Mouse (Mus musculus) heart, embryonic 14.5 days (tissue): Measurements from ENCODE around the gene Kcnip4. TPM values are rescaled to one million over a fixed set of nuclear protein-coding genes. Genes with fewer than 3 reads are reported as not detected.

ENCODE experiments used
- ATAC-seq: fragments of 200-750 bp; cut with Nextera tagmentation; 2 replicates; pipeline ENCODE4 v1.8.0; 2017; ENCODE audit warnings: low read depth, moderate TSS enrichment; ENCODE audit not compliant: insufficient number of reproducible peaks, insufficient read depth, low FRiP score
- H3K27ac ChIP-seq, 2 experiments: fragments of 200-500 bp in 1 of 2; fragments of 300-500 bp in 1 of 2; sonication (generic) in 1 of 2; replicated peaks in 1 of 2; 2 replicates each; pipeline ENCODE4 v1.5.1; 2012 to 2014; ENCODE audit warnings: low read depth in 2 of 2, low read length in 2 of 2, control low read depth in 1 of 2, mild to moderate bottlenecking in 1 of 2, mixed read lengths in 1 of 2; ENCODE audit not compliant: control insufficient read depth in 1 of 2, insufficient read depth in 1 of 2
- H3K27me3 ChIP-seq: fragments of 300-500 bp; sonication (generic); 2 replicates; pipeline ENCODE4 v1.6.1; 2014; ENCODE audit warnings: mild to moderate bottlenecking, low read length, control low read depth; ENCODE audit not compliant: control insufficient read depth, insufficient read depth
- H3K36me3 ChIP-seq: fragments of 300-500 bp; sonication (generic); 2 replicates; pipeline ENCODE4 v1.6.1; 2014; ENCODE audit warnings: mild to moderate bottlenecking, control low read depth, low read length, mixed read lengths; ENCODE audit not compliant: control insufficient read depth, insufficient read depth
- H3K4me1 ChIP-seq, 2 experiments: fragments of 200-500 bp in 1 of 2; fragments of 300-500 bp in 1 of 2; sonication (generic) in 1 of 2; 2 replicates each; pipeline ENCODE4 v1.6.1; 2012 to 2014; ENCODE audit warnings: low read length in 2 of 2, control low read depth in 1 of 2, mixed read lengths in 1 of 2; ENCODE audit not compliant: control insufficient read depth in 2 of 2, insufficient read depth in 2 of 2
- H3K4me2 ChIP-seq: fragments of 300-500 bp; sonication (generic); 2 replicates; pipeline ENCODE4 v1.6.1; 2014; ENCODE audit warnings: mild to moderate bottlenecking, low read length
- H3K4me3 ChIP-seq, 2 experiments: fragments of 200-500 bp in 1 of 2; fragments of 300-500 bp in 1 of 2; sonication (generic) in 1 of 2; 2 replicates each; pipeline ENCODE4 v1.5.1; 2012 to 2014; ENCODE audit warnings: low read length in 2 of 2, mild to moderate bottlenecking in 2 of 2, control low read depth in 1 of 2, low read depth in 1 of 2, moderate library complexity in 1 of 2; ENCODE audit not compliant: control insufficient read depth in 1 of 2, insufficient read depth in 1 of 2
- H3K9ac ChIP-seq: fragments of 300-500 bp; sonication (generic); 2 replicates; pipeline ENCODE4 v1.6.1; 2014; ENCODE audit warnings: mild to moderate bottlenecking, low read length
- H3K9me3 ChIP-seq: fragments of 300-500 bp; sonication (generic); 2 replicates; pipeline ENCODE4 v1.6.1; 2016; ENCODE audit warnings: low read length, control low read depth; ENCODE audit not compliant: control insufficient read depth
- WGBS: fragments of 180-500 bp; shearing (Covaris S2); extraction: QIAGEN DNeasy Blood & Tissue Kit; methylation state at CpG from one replicate; pipeline ENCODE4 v1.1.7; 2014; 5-methylcytosine and 5-hydroxymethylcytosine counted together
- polyA plus RNA-seq: library from polyadenylated mRNA; unstranded; fragments of >200 nt; fragmentation: Nextera tagmentation; extraction: Ambion mirVana; gene quantifications from 2 replicates; pipeline ENCODE4 v1.2.1, GENCODE M21; 2014

Kcnip4 gene
- polyA plus RNA-seq = 0.55 and 1.2 TPM in 2 replicates

DNA sequence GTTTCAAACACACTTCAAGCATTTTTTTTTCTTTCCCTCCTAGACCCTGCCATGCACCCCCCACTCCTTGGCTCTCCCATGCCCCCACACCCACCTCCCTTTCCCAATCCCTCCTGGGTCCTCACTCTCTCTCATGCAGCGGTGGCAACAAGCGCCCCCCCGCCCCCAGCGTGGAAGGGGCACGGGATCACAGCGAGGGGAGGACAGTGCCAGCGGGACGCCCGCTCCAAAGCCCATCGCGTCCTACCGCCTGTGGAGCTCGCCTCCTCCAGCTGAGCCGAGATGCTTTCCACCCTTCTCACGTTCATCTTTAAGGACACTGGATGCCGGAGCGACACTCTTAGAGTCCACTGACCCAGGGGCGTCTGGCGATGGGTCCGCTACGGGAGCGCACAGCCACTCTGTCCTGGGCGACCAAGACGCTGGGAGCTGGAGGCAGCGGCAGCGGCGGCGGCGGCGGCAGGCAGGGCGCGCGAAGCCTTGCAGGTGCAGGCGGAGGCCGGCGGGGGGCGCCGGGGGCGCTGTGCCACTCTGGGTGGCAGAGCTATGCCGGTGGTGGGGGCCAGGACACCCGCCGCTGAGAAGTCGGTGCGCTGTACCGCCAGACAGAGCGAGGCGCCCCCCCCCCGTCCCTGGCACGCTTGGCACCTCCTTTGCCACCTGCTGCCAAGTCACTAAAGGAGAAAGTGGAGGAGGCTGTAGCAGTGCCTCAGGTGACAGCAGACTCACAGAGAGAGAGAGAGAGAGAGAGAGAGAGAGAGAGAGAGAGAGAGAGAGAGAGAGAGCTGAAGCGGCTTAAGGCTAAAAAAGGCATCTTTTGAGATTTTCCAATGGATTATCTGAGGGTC, at the start of gene Kcnip4:
Gene Kcnip4 (minus strand): TSS at position 514 of the 848 bp plus-strand sequence.
- Histone ChIP-seq H3K4me3 (peak within 1 kb of the TSS; percentile 52 to 54), H3K4me2 (peak within 1 kb of the TSS; percentile 96), H3K36me3 (no peaks in the 10 kb centered on the region), H3K27me3 (peaks cover 23% of the 10 kb centered on the region), H3K9me3 (no peaks in the 10 kb centered on the region), H3K9ac (peak within 1 kb of the TSS; percentile 57), H3K27ac (no peak within 1 kb of the TSS), H3K4me1 (peaks cover 0 to 5% of the 10 kb centered on the region in 2 experiments; a peak in 1 of 4 replicates)
- 1% methylated on average over 50 of the region's 50 CpGs for WGBS
- no peak for ATAC-seq

DNA sequence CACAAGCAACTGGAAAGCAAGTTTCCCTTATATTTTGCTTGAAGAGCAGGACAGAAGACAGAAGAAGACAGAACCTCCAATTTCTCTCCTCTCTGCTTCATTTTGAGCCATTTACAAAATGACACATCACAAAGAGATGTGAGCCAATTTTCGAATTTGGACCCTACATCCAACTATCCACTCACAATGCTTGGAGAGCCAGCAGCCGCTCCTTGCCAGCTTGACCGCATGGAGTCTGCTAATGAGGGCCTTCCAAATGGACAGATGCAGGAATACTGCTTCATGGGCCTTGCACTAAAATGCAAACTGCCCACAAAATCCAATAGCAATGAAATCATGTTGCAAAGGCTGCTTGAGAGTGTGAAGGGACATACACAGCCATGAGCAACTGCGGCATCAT, 47.2 kb upstream of the Kcnip4 start:
- 80% methylated on average over 4 of the region's 4 CpGs for WGBS

DNA sequence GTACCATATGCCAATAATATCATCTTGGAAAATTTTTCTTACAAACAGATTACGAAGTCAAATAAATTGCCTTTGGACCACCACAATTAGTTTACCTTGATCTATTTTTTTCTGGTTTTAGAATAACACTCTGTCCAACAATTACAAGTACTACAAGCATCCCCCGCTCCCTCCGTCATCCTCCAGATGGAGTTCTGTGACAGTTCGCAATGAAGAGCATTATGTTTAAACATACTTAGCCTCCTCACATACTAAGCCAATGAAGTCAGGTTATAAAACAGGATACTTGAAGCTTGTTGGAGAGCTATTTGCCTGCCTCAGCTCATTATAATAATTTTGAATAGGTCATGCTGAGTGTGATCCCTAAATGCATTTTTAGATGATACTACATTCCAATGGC, 39.0 kb upstream of the Kcnip4 start:
- H3K27ac ChIP-seq = no peak overlapping the region
- WGBS = 83% methylated on average over 4 of the region's 4 CpGs
- no peak for ATAC-seq

More for the DNA sequence above, 47.2 kb upstream of the Kcnip4 start:
- Histone ChIP-seq H3K27ac (no peak overlapping the region), H3K9ac (no peak overlapping the region), H3K36me3 (no peaks in the 10 kb centered on the region), H3K27me3 (no peaks in the 10 kb centered on the region), H3K9me3 (0 out of 2 replicates have a peak, but pooled peaks cover 3% of the 10 kb centered on the region), H3K4me1 (no peaks in the 10 kb centered on the region), H3K4me3 (no peak overlapping the region), H3K4me2 (no peak overlapping the region)
- no peak for ATAC-seq

DNA sequence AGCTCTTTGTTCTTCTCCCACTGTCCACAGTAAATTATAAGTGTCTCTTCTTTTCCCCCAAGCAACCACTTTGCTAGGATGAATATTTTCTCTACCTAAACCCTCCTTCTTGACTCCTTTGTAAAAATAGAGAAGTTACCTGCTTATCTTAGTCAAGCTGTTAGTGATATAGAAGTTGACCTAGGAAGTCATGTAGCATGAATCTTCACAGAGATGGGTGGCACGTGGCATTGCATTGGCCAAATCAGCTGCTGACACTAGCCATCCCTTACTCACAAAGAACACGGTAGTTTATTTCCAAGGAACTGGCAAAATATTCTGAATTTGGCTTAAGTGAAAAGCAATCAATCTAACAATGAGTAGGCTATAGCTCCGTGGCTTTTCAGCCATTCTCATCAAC, 32.7 kb upstream of the Kcnip4 start:
- Histone ChIP-seq H3K4me2 (no peak overlapping the region), H3K4me1 (no peaks in the 10 kb centered on the region), H3K9me3 (no peaks in the 10 kb centered on the region), H3K27ac (no peak overlapping the region), H3K27me3 (no peaks in the 10 kb centered on the region), H3K9ac (no peak overlapping the region), H3K4me3 (no peak overlapping the region), H3K36me3 (no peaks in the 10 kb centered on the region)
- no peak for ATAC-seq
- WGBS = 67% methylated on average over 3 of the region's 3 CpGs

More for the DNA sequence above, 39.0 kb upstream of the Kcnip4 start:
- H3K27me3 ChIP-seq = no peaks in the 10 kb centered on the region
- 0 out of 2 replicates have a peak, but pooled peaks cover 3% of the 10 kb centered on the region for H3K9me3 ChIP-seq
- H3K9ac ChIP-seq = no peak overlapping the region
- no peak overlapping the region for H3K4me2 ChIP-seq
- no peak overlapping the region for H3K4me3 ChIP-seq
- no peaks in the 10 kb centered on the region for H3K36me3 ChIP-seq
- no peaks in the 10 kb centered on the region for H3K4me1 ChIP-seq

DNA sequence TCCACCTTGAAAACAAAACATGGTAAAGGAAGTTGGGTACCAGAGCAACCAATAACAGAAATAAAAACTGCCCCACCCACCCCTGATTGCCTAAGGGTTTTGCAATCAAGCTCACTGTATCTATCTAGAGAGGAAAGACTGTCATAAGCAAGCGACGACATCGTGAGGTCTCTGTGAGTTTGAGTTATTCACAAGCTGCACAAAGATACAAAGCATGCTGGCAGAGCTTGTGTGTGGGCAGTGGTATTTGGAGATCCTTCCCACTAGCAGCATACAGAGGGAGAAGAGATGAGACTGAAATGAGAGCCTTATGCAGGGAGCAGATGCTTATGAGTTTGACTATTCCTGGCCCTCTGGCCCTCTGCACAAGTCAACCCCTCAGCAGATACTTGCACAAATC, 23.2 kb upstream of the Kcnip4 start:
- Histone ChIP-seq H3K4me1 (no peaks in the 10 kb centered on the region), H3K27me3 (no peaks in the 10 kb centered on the region), H3K4me2 (no peak overlapping the region), H3K27ac (no peak overlapping the region), H3K9ac (no peak overlapping the region), H3K9me3 (no peaks in the 10 kb centered on the region), H3K4me3 (no peak overlapping the region), H3K36me3 (no peaks in the 10 kb centered on the region)
- no peak for ATAC-seq
- 85% methylated on average over 3 of the region's 3 CpGs for WGBS

DNA sequence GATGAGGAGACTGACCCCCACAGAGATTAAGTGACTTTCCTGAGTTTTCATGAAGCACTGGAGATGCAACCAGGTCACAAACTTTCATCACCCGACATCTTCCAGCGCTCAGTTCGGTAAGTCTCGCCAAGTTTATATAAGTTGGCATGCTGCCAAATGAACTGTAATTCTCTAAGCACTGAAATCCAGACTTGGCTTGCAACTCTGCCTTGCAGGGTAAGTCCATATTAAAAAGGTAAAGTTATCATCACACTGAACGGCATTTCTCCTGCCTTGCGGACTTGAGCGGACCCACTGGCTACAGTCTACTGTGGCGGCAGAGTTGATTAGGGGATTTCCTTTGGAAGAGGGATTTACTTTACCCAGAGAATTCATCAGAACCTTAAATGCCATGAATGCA, 4.7 kb upstream of the Kcnip4 start:
- H3K36me3 ChIP-seq = no peaks in the 10 kb centered on the region
- no peaks in the 10 kb centered on the region for H3K9me3 ChIP-seq
- no peak overlapping the region for H3K4me3 ChIP-seq
- 0 out of 4 replicates have a peak, but pooled peaks cover 0 to under 1% of the 10 kb centered on the region in 2 experiments for H3K4me1 ChIP-seq
- H3K9ac ChIP-seq = no peak overlapping the region
- 53% methylated on average over 8 of the region's 8 CpGs for WGBS
- ATAC-seq = no peak
- H3K4me2 ChIP-seq = no peak overlapping the region
- no peak overlapping the region for H3K27ac ChIP-seq
- peaks cover 3% of the 10 kb centered on the region; the same call in 1 of the 2 replicates for H3K27me3 ChIP-seq

DNA sequence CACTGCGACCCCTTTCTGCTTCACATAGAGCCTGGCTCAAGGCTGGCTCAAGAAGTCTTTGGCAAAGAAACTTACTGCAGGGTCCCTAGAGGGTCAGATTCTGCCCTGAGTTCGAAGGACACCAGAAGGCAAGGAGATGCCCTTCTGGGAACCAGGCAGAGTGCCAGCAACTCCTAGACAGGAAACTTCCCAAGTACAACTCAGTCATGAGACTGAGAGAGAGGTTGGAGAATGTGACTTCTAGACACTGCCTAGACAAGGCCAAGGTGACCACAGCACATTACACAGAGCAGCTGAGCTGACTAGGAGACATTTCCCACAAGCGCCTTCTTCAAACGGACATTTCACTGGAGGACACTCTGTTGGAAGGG, 520 bp upstream of the Kcnip4 start:
- H3K9me3 ChIP-seq = no peaks in the 10 kb centered on the region
- no peak overlapping the region for H3K27ac ChIP-seq
- 53% methylated on average over 4 of the region's 4 CpGs for WGBS
- H3K4me2 ChIP-seq = peak overlapping the region; percentile 96
- H3K4me3 ChIP-seq = peak overlapping the region in 1 of 2 experiments; percentile 54; a peak in 1 of 4 replicates
- peaks cover 0 to 5% of the 10 kb centered on the region in 2 experiments; a peak in 1 of 4 replicates for H3K4me1 ChIP-seq
- H3K27me3 ChIP-seq = peaks cover 23% of the 10 kb centered on the region
- ATAC-seq = no peak
- H3K9ac ChIP-seq = no peak overlapping the region
- H3K36me3 ChIP-seq = no peaks in the 10 kb centered on the region
